Mouse (Mus musculus): Measurements from ENCODE around the gene Arhgef2. TPM values are rescaled to one million over a fixed set of nuclear protein-coding genes. Genes with fewer than 3 reads are reported as not detected.

The Arhgef2 gene
- polyA plus RNA-seq, 1 experiment from 2014 or later, result 99.0 TPM

DNA sequence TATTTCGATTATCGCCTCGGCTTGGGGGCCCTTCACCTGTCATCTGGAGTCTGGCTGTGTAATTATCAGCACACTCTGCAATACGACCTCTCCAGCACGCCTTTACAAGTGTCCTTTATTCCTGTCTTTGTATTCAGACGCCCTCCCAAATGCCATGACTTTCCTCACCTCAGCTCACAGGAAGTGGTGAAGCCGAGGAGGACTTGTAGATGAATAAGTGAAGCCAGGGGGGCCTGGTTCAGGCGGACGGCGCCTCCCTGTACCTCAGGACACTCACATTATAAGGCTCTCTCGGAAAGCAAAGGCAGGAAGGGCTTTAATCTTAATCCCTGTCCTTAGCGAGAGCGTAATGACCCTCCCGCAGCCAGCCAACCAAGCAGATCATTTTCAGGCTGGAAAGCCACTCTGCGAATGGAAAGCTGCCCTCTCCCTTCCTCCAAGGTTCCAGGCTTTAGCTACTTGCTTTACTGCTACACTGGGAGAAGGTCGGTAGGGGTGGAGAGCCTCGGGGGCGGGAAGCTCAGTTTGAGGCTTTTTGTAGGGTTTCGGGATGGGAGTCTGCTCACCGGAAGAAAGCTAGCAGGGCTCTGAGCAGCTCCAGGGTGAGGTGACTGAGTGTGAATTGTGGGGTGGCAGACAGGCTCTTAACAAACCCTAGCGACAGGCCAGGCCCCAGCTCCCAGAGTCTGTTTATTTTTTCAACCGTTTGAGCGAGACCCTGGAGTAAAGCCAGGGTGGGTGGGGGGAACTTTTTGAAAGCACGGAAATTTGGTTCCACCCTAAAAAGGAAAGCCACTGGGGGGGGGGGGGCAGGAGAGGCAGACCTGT is 16.6 kb downstream of the Arhgef2 start:
- Histone ChIP-seq H3K4me3 (ENCODE audit: low read depth, low read length) (peak overlapping the region; percentile 84), H3K9me3 (ENCODE audit: control insufficient read depth, low read length) (no peaks in the 10 kb centered on the region), H3K4me2 (peak overlapping the region; percentile 89), H3K9ac (ENCODE audit: low read length) (peak overlapping the region; percentile 97), H3K4me1 (ENCODE audit: control insufficient read depth, insufficient read depth, low read length) (peaks cover 28% of the 10 kb centered on the region), H3K36me3 (ENCODE audit: control insufficient read depth, insufficient read depth, low read length) (no peaks in the 10 kb centered on the region), H3K27me3 (ENCODE audit: control insufficient read depth, insufficient read depth, low read length) (no peaks in the 10 kb centered on the region), H3K27ac (ENCODE audit: low read depth, low read length) (peak overlapping the region; percentile 95)
- under 1% methylated on average over 24 of the region's 24 CpGs for WGBS
- DNase-seq (ENCODE audit: low spot score, missing footprints) (peak; percentile 96), ATAC-seq (ENCODE audit: low FRiP score) (no peak)

DNA sequence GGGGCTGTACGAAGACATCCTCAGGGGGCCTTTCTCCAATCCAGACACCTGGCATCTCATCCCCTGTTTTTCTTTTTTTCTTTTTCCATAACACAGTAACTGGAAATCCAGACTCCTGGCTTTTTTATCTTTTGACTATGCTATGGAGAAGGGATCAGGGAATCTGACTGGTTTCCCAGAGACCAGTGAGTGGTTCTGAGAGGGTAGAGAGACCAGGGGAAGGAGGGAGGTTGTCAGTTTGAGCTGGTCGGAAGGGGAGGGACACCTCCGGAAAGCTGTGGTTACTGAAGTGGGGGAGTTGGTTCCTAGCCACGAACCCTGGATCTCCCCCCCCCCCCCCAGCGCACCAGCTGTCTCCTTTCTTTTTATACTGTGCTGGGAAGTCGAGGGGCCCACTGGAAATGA is 17.2 kb downstream of the Arhgef2 start:
- ATAC-seq (ENCODE audit: low FRiP score) (peak; percentile 36; the same call in 1 of the 2 replicates), DNase-seq (ENCODE audit: low spot score, missing footprints) (peak; percentile 92)
- H3K27me3 ChIP-seq (ENCODE audit: control insufficient read depth, insufficient read depth, low read length), result no peaks in the 10 kb centered on the region
- peak overlapping the region; percentile 89 for H3K4me2 ChIP-seq
- H3K4me1 ChIP-seq (ENCODE audit: control insufficient read depth, insufficient read depth, low read length), result peaks cover 28% of the 10 kb centered on the region
- H3K9me3 ChIP-seq (ENCODE audit: control insufficient read depth, low read length), result no peaks in the 10 kb centered on the region
- peak overlapping the region; percentile 97 for H3K9ac ChIP-seq (ENCODE audit: low read length)
- WGBS, result 0% methylated on average over 5 of the region's 6 CpGs
- H3K4me3 ChIP-seq (ENCODE audit: low read depth, low read length), result peak overlapping the region; percentile 84
- H3K36me3 ChIP-seq (ENCODE audit: control insufficient read depth, insufficient read depth, low read length), result no peaks in the 10 kb centered on the region
- H3K27ac ChIP-seq (ENCODE audit: low read depth, low read length), result peak overlapping the region; percentile 95

DNA sequence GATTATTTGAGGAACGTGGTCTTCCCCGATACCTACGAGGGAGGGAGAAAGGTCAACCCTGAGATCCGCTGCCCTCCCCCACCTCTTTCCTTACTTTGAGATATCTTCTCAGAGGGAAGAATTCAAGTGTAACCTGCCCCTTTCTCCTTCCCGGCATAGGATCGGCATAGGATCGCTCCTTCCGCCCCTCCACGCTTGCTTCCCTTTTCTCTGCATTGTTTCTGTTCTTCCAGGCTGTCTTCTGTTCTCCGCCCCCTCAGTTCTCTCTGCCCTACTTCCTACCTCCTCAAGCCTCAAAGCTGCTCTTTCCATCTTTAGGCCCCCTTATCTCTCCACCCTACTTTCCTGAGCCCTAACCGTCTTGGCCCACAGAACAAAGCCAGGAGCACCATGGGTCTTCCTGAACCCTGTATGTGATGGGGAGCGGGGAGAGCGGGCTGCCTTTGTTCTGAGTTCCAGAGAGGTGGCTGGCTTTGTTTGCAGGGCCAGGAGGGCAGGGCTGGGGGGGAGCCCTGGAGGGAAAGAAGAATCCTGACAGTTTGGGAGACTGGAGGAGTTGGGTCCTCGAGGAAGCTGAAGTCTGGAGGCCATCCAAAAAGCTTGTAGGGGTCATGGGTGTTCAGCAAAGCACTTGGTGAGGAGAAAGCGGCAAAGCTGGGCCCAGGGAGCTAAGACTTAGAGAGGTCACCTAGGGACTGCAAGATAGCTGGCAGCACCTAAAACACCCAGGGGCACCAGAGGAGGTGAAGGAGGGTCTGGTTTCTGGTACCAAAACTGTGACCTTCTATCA is 17.8 kb downstream of the Arhgef2 start:
- H3K4me2 ChIP-seq, result peak overlapping the region; percentile 89
- H3K27ac ChIP-seq (ENCODE audit: low read depth, low read length), result peak overlapping the region; percentile 95
- H3K9me3 ChIP-seq (ENCODE audit: control insufficient read depth, low read length), result no peaks in the 10 kb centered on the region
- DNase-seq (ENCODE audit: low spot score, missing footprints) (peak; percentile 93), ATAC-seq (ENCODE audit: low FRiP score) (no peak)
- peak overlapping the region; percentile 97 for H3K9ac ChIP-seq (ENCODE audit: low read length)
- H3K27me3 ChIP-seq (ENCODE audit: control insufficient read depth, insufficient read depth, low read length), result no peaks in the 10 kb centered on the region
- H3K4me1 ChIP-seq (ENCODE audit: control insufficient read depth, insufficient read depth, low read length), result peaks cover 28% of the 10 kb centered on the region
- H3K4me3 ChIP-seq (ENCODE audit: low read depth, low read length), result peak overlapping the region; percentile 84
- H3K36me3 ChIP-seq (ENCODE audit: control insufficient read depth, insufficient read depth, low read length), result no peaks in the 10 kb centered on the region
- WGBS, result 1% methylated on average over 15 of the region's 15 CpGs

DNA sequence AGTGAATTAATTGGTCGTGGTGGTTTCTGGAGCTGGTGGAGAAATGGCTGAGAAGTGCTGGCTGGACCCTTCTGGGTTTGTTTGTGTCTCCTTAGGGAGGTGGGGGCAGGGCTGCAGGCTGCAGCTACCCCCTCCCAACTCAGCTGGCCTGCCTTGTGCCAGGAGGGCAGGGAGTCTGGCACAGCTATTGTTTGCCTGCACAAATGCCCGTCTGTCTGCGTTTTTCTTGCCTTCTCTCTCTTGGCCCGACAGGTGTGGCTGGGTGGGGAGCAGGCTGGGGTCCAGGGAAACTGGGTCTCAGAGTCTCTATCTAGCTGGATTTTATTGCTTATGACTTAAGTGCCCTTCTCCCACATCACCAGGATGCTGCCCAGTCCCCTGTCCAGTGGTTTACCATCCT is 18.6 kb downstream of the Arhgef2 start:
- DNase-seq (ENCODE audit: low spot score, missing footprints), result no peak
- 26% methylated on average over 4 of the region's 4 CpGs for WGBS

DNA sequence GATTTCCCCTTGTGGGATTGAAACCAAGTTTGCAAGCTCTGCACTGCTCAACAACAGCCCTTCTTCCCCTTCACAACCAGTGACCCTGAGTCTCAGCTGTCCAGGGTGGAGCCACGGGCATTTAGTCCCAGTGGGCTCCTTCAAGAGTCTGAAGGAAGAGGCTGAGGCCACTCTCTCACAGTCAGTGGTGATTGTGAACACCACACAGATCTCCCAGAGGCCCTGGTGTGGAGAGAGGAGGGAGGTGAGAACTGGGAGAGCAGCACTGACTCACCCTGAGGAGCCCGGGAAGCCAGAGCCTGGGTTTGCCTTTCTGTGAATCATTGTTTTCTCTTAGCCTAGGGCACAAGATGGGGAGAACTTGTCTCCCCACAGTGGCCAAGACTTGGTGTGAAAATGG is 19.2 kb downstream of the Arhgef2 start:
- H3K27me3 ChIP-seq (ENCODE audit: control insufficient read depth, insufficient read depth, low read length), result no peaks in the 10 kb centered on the region
- DNase-seq (ENCODE audit: low spot score, missing footprints), result no peak
- peaks cover 6% of the 10 kb centered on the region for H3K36me3 ChIP-seq (ENCODE audit: control insufficient read depth, insufficient read depth, low read length)
- no peak for ATAC-seq (ENCODE audit: low FRiP score)
- H3K9me3 ChIP-seq (ENCODE audit: control insufficient read depth, low read length), result no peaks in the 10 kb centered on the region
- WGBS, result 57% methylated on average over 2 of the region's 2 CpGs
- peaks cover 28% of the 10 kb centered on the region for H3K4me1 ChIP-seq (ENCODE audit: control insufficient read depth, insufficient read depth, low read length)
- H3K4me2 ChIP-seq, result peak overlapping the region; percentile 89
- H3K27ac ChIP-seq (ENCODE audit: low read depth, low read length), result peak overlapping the region; percentile 95
- peak overlapping the region; percentile 84 for H3K4me3 ChIP-seq (ENCODE audit: low read depth, low read length)
- peak overlapping the region; percentile 97 for H3K9ac ChIP-seq (ENCODE audit: low read length)

More for the DNA sequence above, 18.6 kb downstream of the Arhgef2 start:
- H3K9ac ChIP-seq (ENCODE audit: low read length), result peak overlapping the region; percentile 97
- no peak for ATAC-seq (ENCODE audit: low FRiP score)
- peaks cover 28% of the 10 kb centered on the region for H3K4me1 ChIP-seq (ENCODE audit: control insufficient read depth, insufficient read depth, low read length)
- no peaks in the 10 kb centered on the region for H3K27me3 ChIP-seq (ENCODE audit: control insufficient read depth, insufficient read depth, low read length)
- peak overlapping the region; percentile 89 for H3K4me2 ChIP-seq
- peak overlapping the region; percentile 95 for H3K27ac ChIP-seq (ENCODE audit: low read depth, low read length)
- H3K36me3 ChIP-seq (ENCODE audit: control insufficient read depth, insufficient read depth, low read length), result peaks cover under 1% of the 10 kb centered on the region; the same call in 1 of the 2 replicates
- peak overlapping the region; percentile 84 for H3K4me3 ChIP-seq (ENCODE audit: low read depth, low read length)
- H3K9me3 ChIP-seq (ENCODE audit: control insufficient read depth, low read length), result no peaks in the 10 kb centered on the region

DNA sequence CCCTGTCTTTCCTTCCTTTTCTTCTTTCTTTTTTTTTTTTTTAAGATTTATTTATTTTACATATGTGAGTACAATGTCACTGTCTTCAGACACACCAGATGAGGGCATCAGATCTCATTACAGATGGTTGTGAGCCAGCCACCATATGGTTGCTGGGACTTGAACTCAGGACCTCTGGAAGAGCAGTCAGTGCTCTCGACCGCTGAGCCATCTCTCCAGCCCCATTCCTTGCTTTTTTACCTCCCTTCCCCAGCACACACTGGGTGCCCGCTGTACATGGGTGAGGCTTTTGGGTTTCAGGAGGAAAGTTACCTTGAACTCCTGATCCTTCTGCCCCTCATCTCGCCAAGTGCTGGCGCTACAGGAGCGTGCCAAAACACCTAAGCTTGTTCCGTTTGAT is 19.8 kb downstream of the Arhgef2 start:
- Histone ChIP-seq H3K36me3 (ENCODE audit: control insufficient read depth, insufficient read depth, low read length) (peaks cover 11% of the 10 kb centered on the region), H3K27me3 (ENCODE audit: control insufficient read depth, insufficient read depth, low read length) (no peaks in the 10 kb centered on the region), H3K4me1 (ENCODE audit: control insufficient read depth, insufficient read depth, low read length) (peaks cover 25% of the 10 kb centered on the region), H3K9me3 (ENCODE audit: control insufficient read depth, low read length) (no peaks in the 10 kb centered on the region), H3K4me2 (no peak overlapping the region), H3K4me3 (ENCODE audit: low read depth, low read length) (no peak overlapping the region), H3K9ac (ENCODE audit: low read length) (no peak overlapping the region), H3K27ac (ENCODE audit: low read depth, low read length) (no peak overlapping the region; the same call in 1 of the 2 replicates)
- ATAC-seq (ENCODE audit: low FRiP score) (no peak), DNase-seq (ENCODE audit: low spot score, missing footprints) (no peak)
- 92% methylated on average over 7 of the region's 7 CpGs for WGBS

DNA sequence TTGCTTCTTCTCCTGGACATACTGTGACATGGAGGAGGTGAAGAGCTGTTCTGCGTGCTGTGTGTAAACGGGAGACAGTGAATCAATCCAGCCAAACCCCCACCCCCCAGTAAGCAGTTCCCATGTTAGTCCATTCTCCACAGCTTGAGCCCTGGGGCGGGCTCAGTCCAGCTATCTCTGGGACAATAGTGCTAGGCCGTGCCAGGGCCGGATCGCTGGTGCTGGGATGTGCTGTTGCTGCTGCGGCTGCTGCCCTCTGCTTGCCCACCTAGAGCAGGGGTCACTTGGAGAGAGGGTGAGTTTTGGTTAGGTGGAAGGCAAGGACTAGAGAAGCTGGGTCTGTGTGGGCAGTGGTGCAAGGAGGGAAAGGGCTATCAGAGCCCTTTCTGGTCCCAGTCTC is 20.6 kb downstream of the Arhgef2 start:
- Histone ChIP-seq H3K4me2 (no peak overlapping the region), H3K27ac (ENCODE audit: low read depth, low read length) (no peak overlapping the region), H3K36me3 (ENCODE audit: control insufficient read depth, insufficient read depth, low read length) (peaks cover 13% of the 10 kb centered on the region), H3K9ac (ENCODE audit: low read length) (no peak overlapping the region), H3K4me1 (ENCODE audit: control insufficient read depth, insufficient read depth, low read length) (peaks cover 24% of the 10 kb centered on the region), H3K9me3 (ENCODE audit: control insufficient read depth, low read length) (no peaks in the 10 kb centered on the region), H3K27me3 (ENCODE audit: control insufficient read depth, insufficient read depth, low read length) (no peaks in the 10 kb centered on the region), H3K4me3 (ENCODE audit: low read depth, low read length) (no peak overlapping the region)
- DNase-seq (ENCODE audit: low spot score, missing footprints) (no peak), ATAC-seq (ENCODE audit: low FRiP score) (no peak)
- WGBS, result 81% methylated on average over 7 of the region's 7 CpGs

DNA sequence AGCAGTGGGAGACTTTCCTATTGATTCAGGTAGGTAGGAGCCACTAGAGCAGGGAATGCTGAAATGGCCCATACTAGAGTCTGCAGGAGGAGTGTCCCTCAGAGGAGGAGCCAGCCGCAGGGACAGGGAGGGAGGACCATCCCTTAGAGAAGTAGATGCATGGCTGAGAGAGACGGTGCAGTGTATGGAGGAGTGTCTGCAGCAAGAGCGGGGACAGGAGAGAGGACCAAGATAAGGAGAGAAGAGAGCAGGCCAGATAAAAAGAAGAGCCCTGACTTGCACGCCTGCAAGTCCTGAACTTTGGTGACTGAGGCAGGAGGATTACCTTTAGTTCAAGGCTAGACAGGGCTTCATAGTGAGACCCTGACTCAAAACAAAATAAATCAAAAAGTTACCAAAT is 21.3 kb downstream of the Arhgef2 start:
- no peak overlapping the region for H3K9ac ChIP-seq (ENCODE audit: low read length)
- H3K4me2 ChIP-seq, result no peak overlapping the region
- H3K27me3 ChIP-seq (ENCODE audit: control insufficient read depth, insufficient read depth, low read length), result no peaks in the 10 kb centered on the region
- DNase-seq (ENCODE audit: low spot score, missing footprints) (no peak), ATAC-seq (ENCODE audit: low FRiP score) (no peak)
- H3K4me1 ChIP-seq (ENCODE audit: control insufficient read depth, insufficient read depth, low read length), result peaks cover 24% of the 10 kb centered on the region
- 71% methylated on average over 4 of the region's 4 CpGs for WGBS
- H3K4me3 ChIP-seq (ENCODE audit: low read depth, low read length), result no peak overlapping the region
- H3K27ac ChIP-seq (ENCODE audit: low read depth, low read length), result no peak overlapping the region
- H3K36me3 ChIP-seq (ENCODE audit: control insufficient read depth, insufficient read depth, low read length), result peaks cover 13% of the 10 kb centered on the region
- no peaks in the 10 kb centered on the region for H3K9me3 ChIP-seq (ENCODE audit: control insufficient read depth, low read length)

DNA sequence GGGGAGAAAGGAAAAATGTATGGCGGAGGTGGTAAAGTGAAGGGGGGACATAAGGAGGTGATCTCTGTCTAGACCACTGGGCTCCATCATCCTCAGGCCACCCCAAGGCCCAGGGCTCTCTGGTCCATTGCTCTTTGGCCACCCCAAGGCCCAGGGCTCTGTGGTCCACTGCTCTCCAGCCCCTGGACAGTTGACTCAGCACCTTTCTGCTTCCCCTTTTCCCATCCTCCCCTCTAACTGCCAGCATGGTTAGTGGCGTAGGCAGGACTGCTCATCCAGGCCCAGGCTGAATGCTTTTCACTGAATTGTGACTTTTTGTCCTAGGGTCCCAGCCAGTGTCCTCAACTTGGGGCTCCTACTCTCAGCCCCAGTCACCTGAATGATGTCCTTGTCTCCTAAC is 21.8 kb downstream of the Arhgef2 start:
- Histone ChIP-seq H3K9me3 (ENCODE audit: control insufficient read depth, low read length) (no peaks in the 10 kb centered on the region), H3K27ac (ENCODE audit: low read depth, low read length) (no peak overlapping the region), H3K4me2 (no peak overlapping the region), H3K4me1 (ENCODE audit: control insufficient read depth, insufficient read depth, low read length) (peaks cover 20% of the 10 kb centered on the region), H3K27me3 (ENCODE audit: control insufficient read depth, insufficient read depth, low read length) (no peaks in the 10 kb centered on the region), H3K9ac (ENCODE audit: low read length) (no peak overlapping the region), H3K4me3 (ENCODE audit: low read depth, low read length) (no peak overlapping the region), H3K36me3 (ENCODE audit: control insufficient read depth, insufficient read depth, low read length) (peaks cover 13% of the 10 kb centered on the region)
- DNase-seq (ENCODE audit: low spot score, missing footprints), result no peak
- no peak for ATAC-seq (ENCODE audit: low FRiP score)
- 80% methylated on average over 2 of the region's 2 CpGs for WGBS
